Mouse (Mus musculus) intestine, embryonic 16.5 days (tissue): Measurements from ENCODE around the gene Hrh1. TPM values are rescaled to one million over a fixed set of nuclear protein-coding genes. Genes with fewer than 3 reads are reported as not detected.

ENCODE experiments used
- ATAC-seq: fragments of 200-750 bp; cut with Nextera tagmentation; 2 replicates; pipeline ENCODE4 v1.8.0; 2017; ENCODE audit warnings: moderate TSS enrichment, moderate library complexity
- H3K27ac ChIP-seq: fragments of 300-500 bp; sonication (generic); 2 replicates; pipeline ENCODE4 v1.5.1; 2014; ENCODE audit warnings: mild to moderate bottlenecking, low read length
- H3K27me3 ChIP-seq: fragments of 300-500 bp; sonication (generic); replicated peaks from 2 replicates; pipeline ENCODE4 v1.6.1; 2014; ENCODE audit warnings: low read length, control low read depth, mixed read lengths; ENCODE audit not compliant: control insufficient read depth, insufficient read depth
- H3K36me3 ChIP-seq: fragments of 300-500 bp; sonication (generic); 2 replicates; pipeline ENCODE4 v1.6.1; 2014; ENCODE audit warnings: low read length, control low read depth; ENCODE audit not compliant: control insufficient read depth, insufficient read depth
- H3K4me1 ChIP-seq: fragments of 300-500 bp; sonication (generic); 2 replicates; pipeline ENCODE4 v1.6.1; 2014; ENCODE audit warnings: low read length, control low read depth, mixed read lengths; ENCODE audit not compliant: control insufficient read depth, insufficient read depth
- H3K4me2 ChIP-seq: fragments of 300-500 bp; sonication (generic); 2 replicates; pipeline ENCODE4 v1.6.1; 2014; ENCODE audit warnings: low read depth, low read length, control low read depth
- H3K4me3 ChIP-seq: fragments of 300-500 bp; sonication (generic); 2 replicates; pipeline ENCODE4 v1.5.1; 2014; ENCODE audit warnings: mild to moderate bottlenecking, low read length
- H3K9ac ChIP-seq: fragments of 300-500 bp; sonication (generic); 2 replicates; pipeline ENCODE4 v1.6.1; 2014; ENCODE audit warnings: low read depth, low read length
- H3K9me3 ChIP-seq: fragments of 300-500 bp; sonication (generic); 2 replicates; pipeline ENCODE4 v1.6.1; 2016; ENCODE audit warnings: low read length, control low read depth; ENCODE audit not compliant: control insufficient read depth
- WGBS: fragments of 180-500 bp; shearing (Covaris S2); extraction: QIAGEN DNeasy Blood & Tissue Kit; methylation state at CpG from one replicate; pipeline ENCODE4 v1.1.7; 2014; 5-methylcytosine and 5-hydroxymethylcytosine counted together
- polyA plus RNA-seq: library from polyadenylated mRNA; unstranded; fragments of >200 nt; fragmentation: Nextera tagmentation; extraction: Ambion mirVana; gene quantifications from 2 replicates; pipeline ENCODE4 v1.2.1, GENCODE M21; 2015

Gene Hrh1
- polyA plus RNA-seq, result 1.1 and 1.2 TPM in 2 replicates

- Histone ChIP-seq H3K36me3 (no peaks in the 10 kb centered on the region), H3K4me2 (peak within 1 kb of the TSS; percentile 92), H3K4me3 (peak within 1 kb of the TSS; percentile 59), H3K9ac (peak within 1 kb of the TSS; percentile 68), H3K27ac (peak within 1 kb of the TSS; percentile 64), H3K4me1 (peaks cover 2% of the 10 kb centered on the region; the same call in 1 of the 2 replicates), H3K9me3 (no peaks in the 10 kb centered on the region), H3K27me3 (peaks cover 10% of the 10 kb centered on the region; the same call in 1 of the 2 replicates)
- WGBS, result under 1% methylated on average over 49 of the region's 56 CpGs
- peak; percentile 65 for ATAC-seq
These were observed at the start of gene Hrh1 for GRCm38 (mm10) chr6:114397691-114398217. TSS of gene Hrh1 (plus strand) at chr6:114397936.

- Histone ChIP-seq H3K27me3 (no peaks in the 10 kb centered on the region), H3K4me1 (peaks cover 16% of the 10 kb centered on the region), H3K9ac (no peak overlapping the region), H3K9me3 (no peaks in the 10 kb centered on the region), H3K36me3 (no peaks in the 10 kb centered on the region), H3K4me2 (no peak overlapping the region), H3K4me3 (no peak overlapping the region), H3K27ac (no peak overlapping the region)
- ATAC-seq, result no peak
- WGBS, result 32% methylated on average over 4 of the region's 4 CpGs
These were observed 43.1 kb upstream of the Hrh1 start for GRCm38 (mm10) chr6:114354635-114355034.

GRCm38 (mm10) chr6:114358171-114358570, 39.6 kb upstream of the Hrh1 start:
- no peak overlapping the region for H3K4me3 ChIP-seq
- H3K27ac ChIP-seq, result no peak overlapping the region
- H3K9ac ChIP-seq, result no peak overlapping the region
- no peaks in the 10 kb centered on the region for H3K36me3 ChIP-seq
- peaks cover 16% of the 10 kb centered on the region for H3K4me1 ChIP-seq
- no peaks in the 10 kb centered on the region for H3K27me3 ChIP-seq
- no peaks in the 10 kb centered on the region for H3K9me3 ChIP-seq
- peak; percentile 56; the same call in 1 of the 2 replicates for ATAC-seq
- no peak overlapping the region for H3K4me2 ChIP-seq
- WGBS, result 47% methylated on average over 3 of the region's 3 CpGs

GRCm38 (mm10) chr6:114362355-114362754, 35.4 kb upstream of the Hrh1 start:
- 75% methylated on average over 4 of the region's 4 CpGs for WGBS
- no peak overlapping the region for H3K4me3 ChIP-seq

GRCm38 (mm10) chr6:114363740-114364139, 34.0 kb upstream of the Hrh1 start:
- 83% methylated on average over 8 of the region's 8 CpGs for WGBS
- no peaks in the 10 kb centered on the region for H3K27me3 ChIP-seq
- H3K9ac ChIP-seq, result no peak overlapping the region
- H3K27ac ChIP-seq, result no peak overlapping the region
- no peaks in the 10 kb centered on the region for H3K4me1 ChIP-seq
- H3K4me3 ChIP-seq, result no peak overlapping the region
- H3K4me2 ChIP-seq, result no peak overlapping the region
- ATAC-seq, result no peak
- H3K9me3 ChIP-seq, result no peaks in the 10 kb centered on the region
- H3K36me3 ChIP-seq, result no peaks in the 10 kb centered on the region

More at GRCm38 (mm10) chr6:114362355-114362754, 35.4 kb upstream of the Hrh1 start:
- no peak for ATAC-seq
- peaks cover 5% of the 10 kb centered on the region; the same call in 1 of the 2 replicates for H3K4me1 ChIP-seq
- no peaks in the 10 kb centered on the region for H3K9me3 ChIP-seq
- H3K27me3 ChIP-seq, result no peaks in the 10 kb centered on the region
- no peaks in the 10 kb centered on the region for H3K36me3 ChIP-seq
- no peak overlapping the region for H3K27ac ChIP-seq
- H3K4me2 ChIP-seq, result no peak overlapping the region
- no peak overlapping the region for H3K9ac ChIP-seq

- Histone ChIP-seq H3K27ac (no peak overlapping the region), H3K4me3 (no peak overlapping the region), H3K27me3 (no peaks in the 10 kb centered on the region), H3K4me1 (no peaks in the 10 kb centered on the region), H3K36me3 (no peaks in the 10 kb centered on the region), H3K4me2 (no peak overlapping the region), H3K9me3 (no peaks in the 10 kb centered on the region), H3K9ac (no peak overlapping the region)
- ATAC-seq, result no peak
- WGBS, result 79% methylated on average over 5 of the region's 5 CpGs
These were observed 33.0 kb upstream of the Hrh1 start for GRCm38 (mm10) chr6:114364734-114365133.

- H3K36me3 ChIP-seq, result no peaks in the 10 kb centered on the region
These were observed 31.5 kb upstream of the Hrh1 start for GRCm38 (mm10) chr6:114366191-114366590.

GRCm38 (mm10) chr6:114367681-114368080, 30.1 kb upstream of the Hrh1 start:
- H3K9me3 ChIP-seq, result no peaks in the 10 kb centered on the region
- no peak for ATAC-seq
- 58% methylated on average over 6 of the region's 6 CpGs for WGBS
- no peaks in the 10 kb centered on the region for H3K4me1 ChIP-seq
- no peak overlapping the region for H3K4me3 ChIP-seq
- H3K27ac ChIP-seq, result no peak overlapping the region
- H3K4me2 ChIP-seq, result no peak overlapping the region
- H3K36me3 ChIP-seq, result no peaks in the 10 kb centered on the region
- no peak overlapping the region for H3K9ac ChIP-seq
- no peaks in the 10 kb centered on the region for H3K27me3 ChIP-seq

More at GRCm38 (mm10) chr6:114366191-114366590, 31.5 kb upstream of the Hrh1 start:
- no peaks in the 10 kb centered on the region for H3K27me3 ChIP-seq
- no peak overlapping the region for H3K27ac ChIP-seq
- H3K4me2 ChIP-seq, result no peak overlapping the region
- H3K9me3 ChIP-seq, result no peaks in the 10 kb centered on the region
- no peak overlapping the region for H3K9ac ChIP-seq
- ATAC-seq, result no peak
- WGBS, result 73% methylated on average over 5 of the region's 5 CpGs
- H3K4me3 ChIP-seq, result no peak overlapping the region
- H3K4me1 ChIP-seq, result no peaks in the 10 kb centered on the region

GRCm38 (mm10) chr6:114368196-114368595, 29.5 kb upstream of the Hrh1 start:
- Histone ChIP-seq H3K36me3 (no peaks in the 10 kb centered on the region), H3K27ac (no peak overlapping the region), H3K4me3 (no peak overlapping the region), H3K9me3 (no peaks in the 10 kb centered on the region), H3K4me2 (no peak overlapping the region), H3K9ac (no peak overlapping the region), H3K4me1 (no peaks in the 10 kb centered on the region), H3K27me3 (no peaks in the 10 kb centered on the region)
- no peak for ATAC-seq
- 74% methylated on average over 6 of the region's 6 CpGs for WGBS

GRCm38 (mm10) chr6:114372741-114373140, 25.0 kb upstream of the Hrh1 start:
- 91% methylated on average over 7 of the region's 7 CpGs for WGBS
- H3K4me1 ChIP-seq, result no peaks in the 10 kb centered on the region
- no peak overlapping the region for H3K27ac ChIP-seq
- no peaks in the 10 kb centered on the region; the same call in 1 of the 2 replicates for H3K27me3 ChIP-seq
- no peaks in the 10 kb centered on the region for H3K36me3 ChIP-seq
- no peaks in the 10 kb centered on the region for H3K9me3 ChIP-seq
- H3K9ac ChIP-seq, result no peak overlapping the region
- ATAC-seq, result no peak
- H3K4me2 ChIP-seq, result no peak overlapping the region
- H3K4me3 ChIP-seq, result no peak overlapping the region
